Mouse (Mus musculus) R1 (cell line): ENCODE data around the gene Olfr520.
"Not testable (repeated sequence)": the region's sequence is repeated elsewhere in the genome, so short reads cannot be mapped to it uniquely, and the experiment has no call there.

Experiments used
- DNase-seq: peaks from one replicate; pipeline ENCODE4 v3.0.0-alpha.2; 2018; ENCODE audit warnings: low read depth, low spot score

The Olfr520 gene

DNA sequence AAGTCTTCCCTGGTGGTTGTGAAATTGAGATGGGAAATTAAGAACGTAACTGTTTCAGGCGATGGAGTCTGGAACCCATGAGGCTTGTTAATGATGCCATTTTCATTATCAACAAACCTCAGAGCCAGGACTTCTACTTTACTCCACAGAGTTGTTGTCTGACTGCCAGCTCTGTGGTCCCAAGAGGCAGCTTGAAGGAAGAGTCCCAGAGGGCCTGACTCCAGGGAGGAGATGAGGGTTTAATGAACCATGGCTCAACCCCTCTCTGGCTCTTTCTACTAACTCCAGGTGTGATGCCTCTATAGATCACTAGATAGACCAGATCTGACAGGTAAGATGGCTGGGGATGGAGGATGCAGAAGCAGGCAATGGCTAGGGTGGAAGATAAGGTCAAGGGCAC is at the start of gene Olfr520:
Olfr520 (plus strand) TSS at position 301 of the 400 bp plus-strand sequence.
- no peak for DNase-seq

DNA sequence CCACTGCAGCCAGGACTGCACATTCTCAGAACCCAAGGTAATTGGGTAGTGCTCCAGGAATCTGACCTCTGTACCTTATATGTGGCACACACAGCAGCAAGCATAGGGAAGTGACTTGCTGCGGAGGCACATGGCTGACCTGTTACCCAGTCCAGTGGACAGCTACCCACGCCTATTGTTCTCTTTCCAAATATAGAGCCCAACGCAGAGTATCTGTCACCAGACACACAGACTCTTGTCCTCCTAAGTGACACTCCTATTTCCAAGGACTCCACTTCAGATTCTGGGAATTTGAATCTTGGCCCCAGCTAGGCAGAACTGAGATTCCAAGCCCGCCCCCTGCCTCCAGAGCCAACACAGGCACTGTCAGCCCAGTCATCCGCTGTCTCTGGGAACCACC is 49.3 kb upstream of the Olfr520 start:
- no peak for DNase-seq

- no peak for DNase-seq
Measured at GRCm38 (mm10) chr7:99684086-99684485, 46.0 kb upstream of the Olfr520 start.

- DNase-seq = no peak
Measured at GRCm38 (mm10) chr7:99690819-99691218, 39.3 kb upstream of the Olfr520 start.

GRCm38 (mm10) chr7:99692396-99692795 is 37.7 kb upstream of the Olfr520 start:
- DNase-seq = no peak

- no peak for DNase-seq
Measured at GRCm38 (mm10) chr7:99693387-99693786, 36.7 kb upstream of the Olfr520 start.

GRCm38 (mm10) chr7:99693976-99694375 is 36.1 kb upstream of the Olfr520 start:
- DNase-seq = no peak

GRCm38 (mm10) chr7:99694424-99694823 is 35.6 kb upstream of the Olfr520 start:
- DNase-seq = not testable (repeated sequence)

- DNase-seq = no peak
Measured at GRCm38 (mm10) chr7:99695471-99696057, 34.5 kb upstream of the Olfr520 start.

DNA sequence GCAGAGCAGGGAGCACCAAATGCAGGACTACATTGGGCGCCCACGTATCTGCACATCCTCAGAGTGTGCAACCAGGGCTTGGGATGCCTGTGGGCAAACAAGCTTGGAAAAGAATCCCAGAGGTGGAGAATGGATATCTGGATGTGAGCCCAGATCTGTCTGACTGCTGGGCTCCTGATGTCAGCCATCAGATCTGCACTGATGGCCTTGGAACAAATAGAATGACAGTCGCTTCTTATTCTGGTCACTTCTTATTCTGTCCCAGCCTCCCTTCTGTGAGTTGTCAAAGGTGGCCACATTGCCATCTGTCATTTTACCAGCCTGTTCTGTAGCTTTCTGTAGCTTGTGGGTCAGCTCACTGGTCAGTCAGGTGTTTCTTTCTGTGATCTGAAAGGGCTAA is 31.5 kb upstream of the Olfr520 start:
- no peak for DNase-seq

GRCm38 (mm10) chr7:99699106-99699505 is 31.0 kb upstream of the Olfr520 start:
- no peak for DNase-seq

GRCm38 (mm10) chr7:99699709-99700151 is 30.3 kb upstream of the Olfr520 start:
- no peak for DNase-seq

- DNase-seq = no peak
Measured at GRCm38 (mm10) chr7:99700641-99701040, 29.4 kb upstream of the Olfr520 start.

- DNase-seq = no peak
Measured at GRCm38 (mm10) chr7:99702201-99702600, 27.9 kb upstream of the Olfr520 start.

DNA sequence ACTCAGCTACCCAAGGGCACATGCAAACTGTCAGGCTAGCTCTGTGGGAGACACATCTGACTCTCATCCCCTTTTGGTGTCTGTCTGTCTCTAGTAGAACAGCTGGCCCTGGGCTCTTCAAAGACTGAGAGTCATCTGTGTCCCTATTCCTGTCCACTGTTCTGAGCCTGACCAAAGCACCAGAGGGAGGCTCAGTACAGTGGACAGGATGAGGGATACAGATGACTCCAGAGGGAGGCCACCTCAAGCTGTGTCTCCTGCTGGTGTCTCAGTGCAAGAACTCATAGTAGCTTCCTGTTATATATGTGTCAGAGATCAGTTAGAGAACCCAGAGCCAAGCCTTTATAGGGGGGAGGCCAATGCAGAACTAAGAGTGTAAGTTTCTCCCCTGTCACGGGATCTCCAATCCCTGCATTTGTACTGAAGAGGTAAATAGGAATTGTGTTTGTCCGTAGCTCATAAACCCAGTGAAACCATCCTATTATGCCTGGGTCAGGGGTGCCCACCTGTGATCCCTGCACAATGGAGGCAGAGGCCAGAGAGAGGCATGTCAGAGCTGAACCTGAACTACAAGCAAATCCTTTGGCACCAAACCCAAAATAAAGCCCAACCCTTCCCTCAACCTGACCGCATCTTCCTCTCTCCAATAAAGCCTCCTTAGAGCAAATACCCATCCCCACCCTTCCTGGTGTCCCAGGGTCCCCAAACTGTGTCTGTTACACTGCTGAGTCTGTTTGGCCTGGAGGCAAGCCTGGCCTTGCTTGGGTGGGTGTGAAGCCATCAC is 25.1 kb upstream of the Olfr520 start:
- no peak for DNase-seq

- DNase-seq = no peak
Measured at GRCm38 (mm10) chr7:99706341-99707037, 23.6 kb upstream of the Olfr520 start.

GRCm38 (mm10) chr7:99707038-99707595 is 23.0 kb upstream of the Olfr520 start:
- no peak for DNase-seq

GRCm38 (mm10) chr7:99707671-99708070 is 22.4 kb upstream of the Olfr520 start:
- no peak for DNase-seq

- DNase-seq = no peak
Measured at GRCm38 (mm10) chr7:99708301-99708721, 21.8 kb upstream of the Olfr520 start.

GRCm38 (mm10) chr7:99708750-99709149 is 21.3 kb upstream of the Olfr520 start:
- DNase-seq = no peak

GRCm38 (mm10) chr7:99709992-99710391 is 20.1 kb upstream of the Olfr520 start:
- no peak for DNase-seq

- DNase-seq = peak; percentile 40
Measured at GRCm38 (mm10) chr7:99710476-99710875, 19.6 kb upstream of the Olfr520 start.
